Mouse (Mus musculus) thymus, adult 18-20 months (tissue): Measurements from ENCODE around the gene D130052B06Rik.

ENCODE experiments used
- DNase-seq, 2 experiments: peaks; one replicate each; pipeline ENCODE4 v3.0.0; 2022; ENCODE audit warnings: mixed read lengths in 2 of 2

The D130052B06Rik gene

GRCm38 (mm10) chr11:33668376-33668775 is 69.3 kb downstream of the D130052B06Rik start:
- no peak for DNase-seq

DNA sequence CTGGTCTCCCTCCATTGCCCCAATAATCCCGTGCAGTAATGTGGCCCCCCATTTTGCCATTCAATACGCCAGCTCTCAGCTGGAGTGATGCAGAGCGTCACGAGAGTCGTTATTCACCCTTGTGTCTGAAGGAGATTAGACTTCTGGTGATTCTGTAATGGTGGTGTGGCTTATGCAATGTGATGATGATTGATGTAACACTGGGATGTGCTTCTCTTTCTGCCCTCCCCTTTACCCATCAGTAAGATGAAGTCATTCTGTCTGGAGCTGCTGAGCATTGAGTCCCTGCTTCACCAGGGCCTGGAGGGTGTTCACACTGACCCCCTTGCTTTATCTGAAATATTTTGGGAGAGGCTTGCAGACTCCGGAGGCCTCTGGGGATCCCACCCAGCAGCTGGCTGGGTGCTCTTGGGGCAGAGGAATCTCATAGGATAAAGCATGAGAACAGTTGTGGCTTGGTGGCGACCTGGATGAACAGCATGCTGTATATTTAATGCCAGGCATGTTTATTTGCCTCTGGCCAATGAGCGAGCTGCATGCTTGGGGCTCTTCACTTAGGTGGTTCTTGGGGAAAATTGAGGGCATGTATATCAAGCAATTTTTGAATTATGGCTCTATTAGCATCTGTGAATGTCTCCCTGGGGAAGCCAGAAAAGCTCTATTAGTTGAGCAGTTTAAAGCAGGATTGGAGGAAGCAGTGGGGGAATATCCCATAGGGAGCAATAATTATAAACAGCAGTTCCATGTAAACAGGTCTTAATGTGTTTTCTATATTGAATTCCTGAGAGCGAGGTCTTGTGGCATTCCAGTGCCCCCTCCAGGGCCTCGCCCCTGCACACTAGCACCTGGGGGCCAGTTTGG is 71.2 kb downstream of the D130052B06Rik start:
- no peak for DNase-seq
